Mouse (Mus musculus) spleen, adult 2 months (tissue): Measurements from ENCODE around the gene Pdgfa. TPM values are rescaled to one million over a fixed set of nuclear protein-coding genes. Genes with fewer than 3 reads are reported as not detected.

ENCODE experiments used
- DNase-seq, 2 experiments: peaks; one replicate each; pipeline versions ENCODE4 v3.0.0 to v3.0.0-alpha.2; 2012 to 2021; ENCODE audit warnings: low spot score in 2 of 2, low read depth in 1 of 2
- H3K27ac ChIP-seq: fragments of 200-500 bp; 2 replicates; pipeline ENCODE4 v1.5.1; 2012; ENCODE audit warnings: low read length, inconsistent platforms; ENCODE audit not compliant: insufficient read depth
- H3K27me3 ChIP-seq: fragments of 200-500 bp; 2 replicates; pipeline ENCODE4 v1.6.1; 2012; ENCODE audit warnings: mild to moderate bottlenecking, moderate library complexity, low read length, inconsistent platforms; ENCODE audit not compliant: control insufficient read depth, insufficient read depth
- H3K36me3 ChIP-seq: fragments of 200-500 bp; 2 replicates; pipeline ENCODE4 v1.6.1; 2012; ENCODE audit warnings: mild to moderate bottlenecking, low read length, inconsistent platforms; ENCODE audit not compliant: control insufficient read depth, insufficient read depth
- H3K4me1 ChIP-seq: fragments of 200-500 bp; 2 replicates; pipeline ENCODE4 v1.6.1; 2011; ENCODE audit warnings: inconsistent platforms; ENCODE audit not compliant: control insufficient read depth, insufficient read depth, insufficient read length
- H3K4me3 ChIP-seq: fragments of 200-500 bp; 2 replicates; pipeline ENCODE4 v1.5.1; 2011; ENCODE audit warnings: mild to moderate bottlenecking, inconsistent platforms; ENCODE audit not compliant: insufficient read depth, insufficient read length; ENCODE audit errors: extremely low read depth
- CTCF ChIP-seq: fragments of 200-500 bp; IDR thresholded peaks from 2 replicates; pipeline ENCODE4 v1.5.1; 2011; ENCODE audit warnings: mild to moderate bottlenecking, inconsistent platforms; ENCODE audit not compliant: insufficient read depth, insufficient read length, insufficient replicate concordance; ENCODE audit errors: extremely low read depth
- POLR2A ChIP-seq: fragments of 200-500 bp; IDR thresholded peaks from 2 replicates; pipeline ENCODE4 v1.6.1; 2011; ENCODE audit warnings: low read depth, low read length, inconsistent platforms
- WGBS: fragments of 180-500 bp; shearing (Covaris S2); methylation state at CpG from one replicate; pipeline ENCODE4 v1.1.7; 2018; 5-methylcytosine and 5-hydroxymethylcytosine counted together
- polyA plus RNA-seq: library from polyadenylated mRNA; depleted of rRNA; stranded (reverse); fragments of >200 nt; gene quantifications from 2 replicates; pipeline ENCODE4 v1.2.3, GENCODE M21; 2012

Gene Pdgfa
- polyA plus RNA-seq, 1 experiment: 7.1 TPM

DNA sequence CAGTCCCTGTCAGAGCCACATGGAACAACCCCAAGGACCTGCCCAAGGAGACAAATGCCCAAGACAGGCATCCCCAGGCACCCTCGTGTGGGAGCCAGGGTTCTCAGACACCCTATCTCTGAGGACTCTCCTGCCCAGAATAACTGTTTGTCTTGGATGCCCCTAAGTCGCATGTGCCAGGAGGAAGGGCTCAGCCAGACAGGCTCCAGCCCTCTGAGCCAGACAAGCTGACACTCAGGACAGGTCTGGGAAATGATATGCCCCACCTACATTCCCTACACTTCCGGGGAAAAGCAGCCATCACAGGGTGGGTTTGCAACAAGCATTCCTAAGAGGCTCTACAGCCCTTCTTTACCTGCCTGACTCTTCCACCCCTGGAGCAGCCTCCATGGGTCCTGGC, 19.4 kb downstream of the Pdgfa start:
- H3K4me3 ChIP-seq: no peak overlapping the region
- H3K4me1 ChIP-seq: no peaks in the 10 kb centered on the region
- no peak overlapping the region for H3K27ac ChIP-seq
- TF ChIP-seq CTCF (no peak), POLR2A (no peak)
- WGBS: 76% methylated on average over 3 of the region's 3 CpGs
- no peak for DNase-seq
- no peaks in the 10 kb centered on the region for H3K36me3 ChIP-seq
- H3K27me3 ChIP-seq: no peaks in the 10 kb centered on the region

DNA sequence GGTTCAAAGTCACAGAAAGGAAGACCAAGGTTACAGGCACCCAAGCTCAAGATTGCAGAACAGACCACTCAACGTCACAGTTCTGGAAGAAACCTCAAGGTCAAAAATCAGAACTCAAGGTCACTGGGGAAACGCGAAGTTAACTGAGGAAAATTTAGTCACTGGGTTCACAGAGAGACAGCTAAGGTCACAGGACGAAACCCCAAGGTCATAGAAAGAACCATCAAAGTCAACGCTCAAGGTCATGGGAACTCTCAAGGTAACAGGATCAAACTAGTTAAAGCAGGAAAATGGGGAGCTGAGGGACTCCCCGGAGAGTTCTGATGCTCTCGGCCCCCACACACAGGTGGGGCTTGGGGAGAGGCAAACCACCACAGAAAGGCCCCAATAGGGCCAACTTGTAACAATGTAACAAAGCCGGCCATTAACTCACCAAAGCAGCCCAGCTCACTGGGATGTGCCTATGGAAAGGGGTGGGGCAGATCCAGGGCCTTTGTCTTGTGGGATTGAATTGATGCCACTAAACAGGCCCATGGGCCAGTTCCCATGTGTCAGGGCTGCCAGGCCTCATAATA, 22.2 kb downstream of the Pdgfa start:
- TF ChIP-seq CTCF: no peak
- TF ChIP-seq POLR2A: no peak
- H3K4me1 ChIP-seq: no peaks in the 10 kb centered on the region
- H3K36me3 ChIP-seq: no peaks in the 10 kb centered on the region
- 94% methylated on average over 8 of the region's 8 CpGs for WGBS
- no peak overlapping the region for H3K27ac ChIP-seq
- no peak overlapping the region for H3K4me3 ChIP-seq
- no peak for DNase-seq
- H3K27me3 ChIP-seq: no peaks in the 10 kb centered on the region

DNA sequence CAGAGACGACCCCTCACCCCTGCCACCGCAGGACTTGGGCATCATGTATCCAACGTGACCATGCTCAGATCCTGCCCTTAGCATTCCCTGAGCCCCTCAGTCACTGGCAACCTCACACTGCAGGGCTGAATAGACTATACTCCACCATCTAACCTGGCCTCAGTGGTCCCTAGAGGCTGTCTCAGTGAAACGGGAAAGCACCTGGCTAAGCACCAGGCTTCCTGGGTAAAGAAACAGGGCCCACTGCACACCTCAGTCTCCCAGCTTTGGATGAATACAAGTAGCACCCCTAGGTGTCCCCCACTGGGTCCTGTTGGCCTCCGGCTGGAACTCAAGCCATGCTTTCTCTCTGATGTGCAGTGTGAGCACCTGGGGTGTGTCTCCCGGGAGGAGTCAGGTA, 23.7 kb downstream of the Pdgfa start:
- whole genome bisulfite sequencing: 85% methylated on average over 6 of the region's 6 CpGs
- Histone ChIP-seq H3K27me3 (no peaks in the 10 kb centered on the region), H3K36me3 (no peaks in the 10 kb centered on the region), H3K27ac (no peak overlapping the region), H3K4me3 (no peak overlapping the region), H3K4me1 (no peaks in the 10 kb centered on the region)
- TF ChIP-seq CTCF (no peak), POLR2A (no peak)
- no peak for DNase-seq

DNA sequence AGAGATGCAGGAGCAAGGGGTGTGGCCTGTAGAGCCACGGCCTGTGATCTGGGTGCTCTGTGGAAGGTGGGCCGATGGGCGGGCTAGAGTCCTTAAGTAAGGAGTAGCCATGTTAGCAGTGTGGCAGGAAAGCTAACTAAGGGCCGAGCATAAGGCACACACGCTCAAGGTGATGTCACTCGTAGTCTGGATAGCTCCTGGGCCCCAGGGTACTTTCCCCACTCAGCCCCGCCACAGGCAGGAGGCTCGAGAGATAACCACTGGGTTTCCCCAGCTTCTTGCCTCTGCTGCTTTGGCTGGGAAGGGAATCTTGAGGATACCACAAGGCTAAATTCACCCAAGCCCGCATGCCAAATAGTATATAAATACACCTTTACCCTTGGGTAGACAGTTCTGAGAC, 25.8 kb downstream of the Pdgfa start:
- 71% methylated on average over 9 of the region's 9 CpGs for WGBS
- DNase-seq: no peak
- Histone ChIP-seq H3K4me1 (no peaks in the 10 kb centered on the region), H3K4me3 (no peak overlapping the region), H3K36me3 (no peaks in the 10 kb centered on the region), H3K27me3 (no peaks in the 10 kb centered on the region), H3K27ac (no peak overlapping the region)
- no peak for TF ChIP-seq CTCF
- TF ChIP-seq POLR2A: no peak

DNA sequence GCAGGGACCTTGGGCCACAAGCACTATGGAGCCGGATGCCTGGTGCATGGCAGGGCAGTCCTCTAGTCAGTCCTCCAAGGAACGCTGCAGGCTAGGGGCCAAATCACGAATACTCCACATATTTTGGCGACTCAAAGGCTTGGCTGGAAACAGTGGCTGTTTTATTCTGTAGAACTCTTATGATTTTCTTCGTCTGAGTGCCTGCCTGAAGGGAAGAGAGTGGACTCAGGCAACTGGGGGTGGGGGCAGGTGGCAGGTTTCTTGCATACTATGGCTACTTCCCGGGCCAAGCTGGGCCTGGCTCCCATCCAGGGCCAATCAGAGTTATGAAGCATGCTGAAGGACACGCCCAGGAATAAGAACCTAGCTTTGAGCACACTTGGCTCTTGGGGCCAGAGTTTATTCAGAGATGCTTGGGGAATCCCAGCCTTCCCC, 27.1 kb downstream of the Pdgfa start:
- H3K4me1 ChIP-seq: no peaks in the 10 kb centered on the region
- H3K27me3 ChIP-seq: no peaks in the 10 kb centered on the region
- 63% methylated on average over 7 of the region's 7 CpGs for whole genome bisulfite sequencing
- no peak for TF ChIP-seq POLR2A
- no peak for TF ChIP-seq CTCF
- no peak for DNase-seq
- H3K36me3 ChIP-seq: no peaks in the 10 kb centered on the region
- no peak overlapping the region for H3K4me3 ChIP-seq
- no peak overlapping the region for H3K27ac ChIP-seq

DNA sequence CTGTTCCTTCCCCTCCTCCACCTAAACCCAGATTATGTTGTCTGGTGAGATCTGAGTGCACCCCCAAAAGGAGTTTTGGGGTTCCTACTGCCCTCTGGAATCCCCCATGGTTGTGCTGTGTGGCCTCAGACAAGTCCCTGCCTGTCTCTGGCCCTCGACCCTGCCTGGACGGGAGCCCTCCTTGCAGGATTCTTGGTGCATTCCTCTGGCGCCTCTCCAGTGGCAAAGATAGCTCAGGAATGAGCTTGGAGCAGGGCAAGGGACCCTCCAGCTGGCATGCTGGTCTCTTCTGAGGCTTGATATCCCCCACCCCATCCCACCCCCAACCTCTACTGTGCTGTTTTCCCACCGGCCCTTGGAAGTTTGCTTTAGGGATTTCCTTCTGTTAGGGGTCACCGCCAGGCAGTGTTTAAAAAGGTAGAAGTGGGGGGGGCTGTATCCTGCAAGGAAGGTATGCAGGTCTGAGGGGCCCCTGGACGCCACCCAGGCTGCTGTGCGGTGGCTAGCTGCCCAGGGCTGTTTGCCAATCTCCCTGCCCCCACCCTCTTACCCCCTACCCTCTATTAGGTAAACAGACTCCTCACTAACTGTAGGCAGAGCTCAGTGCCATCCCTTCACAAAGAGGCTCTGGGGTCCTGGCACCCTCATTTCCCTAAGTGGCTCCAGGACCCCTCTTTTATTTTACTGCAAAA, 31.0 kb downstream of the Pdgfa start:
- no peak for TF ChIP-seq CTCF
- TF ChIP-seq POLR2A: no peak

DNA sequence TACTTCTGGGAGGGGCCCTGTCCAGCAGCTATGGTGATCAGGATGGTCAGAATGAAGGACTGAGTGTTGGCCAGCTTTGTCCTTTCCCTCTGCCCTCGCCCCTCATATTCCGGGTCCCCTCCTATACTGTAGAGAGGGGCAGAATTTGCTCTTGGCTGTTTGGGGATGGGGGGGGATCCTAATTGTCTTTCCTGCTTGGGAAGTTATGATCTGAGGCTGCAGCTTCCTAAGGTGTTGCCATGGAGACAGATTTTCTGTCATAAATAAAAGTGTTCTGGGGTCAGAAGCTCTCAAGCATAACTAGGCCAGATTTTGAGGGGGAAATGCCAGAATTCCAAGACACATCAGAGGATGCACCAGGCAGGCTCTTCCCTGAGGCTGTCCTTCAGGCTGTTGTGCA, 31.6 kb downstream of the Pdgfa start:
- 76% methylated on average over 2 of the region's 2 CpGs for WGBS
- H3K4me1 ChIP-seq: no peaks in the 10 kb centered on the region
- no peak overlapping the region for H3K4me3 ChIP-seq
- H3K36me3 ChIP-seq: no peaks in the 10 kb centered on the region
- no peaks in the 10 kb centered on the region for H3K27me3 ChIP-seq
- DNase-seq: no peak
- TF ChIP-seq CTCF: no peak
- TF ChIP-seq POLR2A: no peak
- no peak overlapping the region for H3K27ac ChIP-seq

More for the DNA sequence above, 31.0 kb downstream of the Pdgfa start:
- no peak for DNase-seq
- Histone ChIP-seq H3K27ac (no peak overlapping the region), H3K4me3 (no peak overlapping the region), H3K27me3 (no peaks in the 10 kb centered on the region), H3K36me3 (no peaks in the 10 kb centered on the region), H3K4me1 (no peaks in the 10 kb centered on the region)
- 81% methylated on average over 7 of the region's 7 CpGs for WGBS
